Mouse (Mus musculus) megakaryocyte, adult 5-6 weeks (primary cell): ENCODE results near the gene Tbx5. TPM values are rescaled to one million over a fixed set of nuclear protein-coding genes. Genes with fewer than 3 reads are reported as not detected.

Experiments used
- ATAC-seq: 2 replicates; pipeline ENCODE4 v1.8.0; 2016; ENCODE audit warnings: mild to moderate bottlenecking, inconsistent platforms; ENCODE audit not compliant: poor library complexity, severe bottlenecking
- total RNA-seq, 2 experiments: library from RNA; stranded (forward) in 1 of 2; stranded (reverse) in 1 of 2; fragments of 153-499, 151-499 nt in 1 of 2; fragments of 221-1000, 200-1000 nt in 1 of 2; gene quantifications; 2 replicates each; pipeline versions ENCODE4 v1.2.3 to v1.2.4; 2015 to 2017

Gene Tbx5
- total RNA-seq, 2 experiments from 2014 or later, result not detected

GRCm38 (mm10) chr5:119808713-119809112, 23.8 kb upstream of the Tbx5 start:
- ATAC-seq, result no peak

GRCm38 (mm10) chr5:119810994-119811690, 21.3 kb upstream of the Tbx5 start:
- no peak for ATAC-seq

- no peak for ATAC-seq
Observed at GRCm38 (mm10) chr5:119815247-119815646, 17.2 kb upstream of the Tbx5 start.

- no peak for ATAC-seq
Observed at GRCm38 (mm10) chr5:119820452-119820851, 12.0 kb upstream of the Tbx5 start.

GRCm38 (mm10) chr5:119821506-119821905, 11.0 kb upstream of the Tbx5 start:
- no peak for ATAC-seq

- no peak for ATAC-seq
Observed at GRCm38 (mm10) chr5:119827341-119827740, 5.1 kb upstream of the Tbx5 start.

GRCm38 (mm10) chr5:119830611-119831010, 1.9 kb upstream of the Tbx5 start:
- ATAC-seq, result no peak

- no peak for ATAC-seq
Observed at GRCm38 (mm10) chr5:119831201-119831771, 1.2 kb upstream of the Tbx5 start.

GRCm38 (mm10) chr5:119831791-119832478, 533 bp upstream of the Tbx5 start:
- no peak for ATAC-seq

- ATAC-seq, result no peak
Observed at GRCm38 (mm10) chr5:119833223-119834030, 959 bp downstream of the Tbx5 start.

GRCm38 (mm10) chr5:119834031-119834403, 1.5 kb downstream of the Tbx5 start:
- no peak for ATAC-seq

GRCm38 (mm10) chr5:119835053-119835867, 2.8 kb downstream of the Tbx5 start:
- ATAC-seq, result no peak

- no peak for ATAC-seq
Observed at GRCm38 (mm10) chr5:119835868-119836209, 3.4 kb downstream of the Tbx5 start.

GRCm38 (mm10) chr5:119836618-119837305, 4.3 kb downstream of the Tbx5 start:
- no peak for ATAC-seq

- no peak for ATAC-seq
Observed at GRCm38 (mm10) chr5:119837306-119837675, 4.8 kb downstream of the Tbx5 start.

- ATAC-seq, result no peak
Observed at GRCm38 (mm10) chr5:119837861-119838260, 5.4 kb downstream of the Tbx5 start.

GRCm38 (mm10) chr5:119838441-119838840, 6.0 kb downstream of the Tbx5 start:
- no peak for ATAC-seq

- no peak for ATAC-seq
Observed at GRCm38 (mm10) chr5:119839156-119839555, 6.7 kb downstream of the Tbx5 start.

- no peak for ATAC-seq
Observed at GRCm38 (mm10) chr5:119839616-119840368, 7.3 kb downstream of the Tbx5 start.
